Mouse (Mus musculus): ENCODE results near the gene Lmo7.

- TF ChIP-seq EP300 (IDR thresholded peaks at IDR 0.05; ENCODE audit: low read depth) (no peak), CTCF (IDR thresholded peaks at IDR 0.05; ENCODE audit: low read depth) (peak; percentile 68)
These were observed 219.4 kb downstream of the Lmo7 start for GRCm38 (mm10) chr14:101949114-101949513.
